Mouse (Mus musculus) effector memory CD4-positive, alpha-beta T cell, adult 7 months (primary cell): ENCODE data around the gene Gm27029. TPM values are rescaled to one million over a fixed set of nuclear protein-coding genes. Genes with fewer than 3 reads are reported as not detected.

ENCODE experiments used
- polyA plus RNA-seq: library from polyadenylated mRNA; unstranded; fragments of 100-300 nt; shearing (Covaris generic); gene quantifications from one replicate; pipeline ENCODE4 v1.2.1, GENCODE M21; 2017

Gm27029 gene
- polyA plus RNA-seq: 3.5 TPM

GRCm38 (mm10) chr11:101424105-101424851 is at the start of gene Gm27029:
Gm27029 (minus strand) TSS chr11:101424796.

DNA sequence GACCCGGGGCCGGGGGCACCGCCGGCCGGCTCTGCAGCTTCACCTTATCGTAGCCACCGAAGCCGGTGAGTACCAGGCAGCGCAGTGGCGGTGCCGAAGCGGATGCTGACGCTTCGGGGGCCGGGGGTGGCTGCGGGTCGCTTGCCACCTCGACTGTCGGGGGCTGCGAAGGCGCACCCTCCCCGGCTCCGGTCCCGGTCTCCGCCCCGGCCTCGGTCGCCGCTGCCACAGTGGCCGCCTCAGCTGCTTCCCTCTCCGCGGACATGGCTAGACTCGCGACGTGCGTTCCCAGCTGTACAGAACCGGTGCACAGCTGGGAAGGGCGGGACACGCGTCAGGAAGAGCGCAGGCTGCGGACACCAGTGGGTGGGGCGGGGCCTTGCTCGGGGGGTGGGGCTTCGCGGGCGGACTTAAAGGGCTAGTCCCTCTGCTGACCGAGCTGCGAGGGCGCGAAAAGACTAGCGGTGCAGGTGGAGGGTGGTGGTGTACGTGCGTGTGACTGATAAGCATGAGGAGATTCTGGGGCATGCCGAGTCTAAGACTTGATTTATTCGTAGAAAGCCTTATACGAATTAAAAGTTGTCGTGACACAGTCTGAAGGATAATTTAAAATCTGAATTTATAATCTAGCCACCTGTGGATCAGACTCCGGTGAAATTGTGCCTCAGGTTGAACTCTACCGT is 41.4 kb upstream of the Gm27029 start, which contains the start of gene Vat1:
Gene Vat1, minus strand, starts transcription at position 362 of the 683 bp plus-strand sequence.

DNA sequence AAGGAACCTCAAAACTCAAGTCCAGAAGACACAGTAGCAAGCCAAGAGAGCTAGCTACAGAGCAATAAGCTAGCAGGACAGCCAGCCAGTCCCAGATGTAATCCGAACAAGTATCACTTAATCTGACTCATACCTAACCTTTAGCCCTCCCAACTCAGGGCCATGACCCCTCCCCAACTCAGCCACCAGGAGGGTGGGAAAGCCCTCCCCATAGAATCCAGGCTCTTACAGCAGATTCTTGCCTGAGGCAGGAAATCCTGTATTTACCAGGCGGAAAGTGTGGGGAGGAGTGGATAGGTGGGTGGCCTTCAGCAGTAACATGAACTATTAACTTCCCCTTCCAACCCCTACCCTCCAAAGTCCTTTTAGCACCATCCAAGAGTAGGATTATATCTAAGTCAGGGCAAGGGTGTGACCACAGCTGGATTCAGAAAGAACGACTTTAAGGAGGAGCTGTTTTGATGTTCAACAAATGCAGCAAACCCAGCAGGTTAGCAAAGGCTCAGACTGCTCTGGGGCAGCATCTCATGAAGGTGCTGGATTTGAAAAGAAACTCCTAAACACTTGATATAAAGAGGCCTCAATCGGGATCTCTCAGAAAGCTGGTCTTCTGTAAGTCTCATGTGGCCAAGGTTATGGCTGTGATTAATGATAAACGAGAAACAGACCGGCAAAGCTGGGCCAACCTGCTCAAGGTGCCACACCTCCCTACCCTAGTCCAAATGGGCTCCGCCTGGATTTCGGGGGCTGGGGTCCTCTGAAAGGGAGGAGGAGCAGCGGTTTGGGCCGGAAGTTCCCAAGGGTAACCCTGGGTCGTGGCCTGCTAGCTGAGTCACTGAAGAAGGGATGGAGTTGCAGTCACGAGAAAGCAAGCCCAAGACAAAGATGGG is 39.9 kb upstream of the Gm27029 start, which contains the start of gene Rnd2:
Gene Rnd2, plus strand, starts transcription at position 789 of the 890 bp plus-strand sequence.

DNA sequence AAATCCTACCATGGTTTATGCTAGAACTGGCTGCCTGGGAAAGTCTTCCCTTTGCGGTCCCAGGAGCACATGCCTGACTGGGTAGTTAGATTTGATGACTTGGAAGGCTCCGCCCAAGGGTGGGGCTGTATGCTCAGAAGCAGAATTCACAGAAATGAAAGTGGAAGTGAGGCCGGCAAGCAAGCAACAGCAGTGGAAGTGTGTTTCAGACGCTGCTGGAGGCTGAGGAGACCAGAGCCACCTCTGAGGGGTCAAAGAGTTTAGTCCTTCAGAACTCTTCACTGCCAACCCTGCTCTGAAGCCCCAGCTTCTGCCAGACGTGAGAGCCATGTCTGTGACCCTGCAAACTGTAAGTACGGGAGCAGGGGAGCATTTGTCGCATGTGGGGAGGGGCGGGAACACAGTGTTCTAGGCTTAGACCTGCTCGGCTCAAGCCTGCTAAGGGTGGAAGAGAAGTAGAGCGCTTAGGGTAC is 23.7 kb upstream of the Gm27029 start, which contains the start of gene Ifi35:
Gene Ifi35, plus strand, starts transcription at position 134 of the 473 bp plus-strand sequence.

GRCm38 (mm10) chr11:101442127-101442693 is 17.6 kb upstream of the Gm27029 start, which contains the start of gene Rpl27:
Rpl27 (plus strand) TSS chr11:101442298.

GRCm38 (mm10) chr11:101424925-101425813 is 573 bp upstream of the Gm27029 start, which contains the start of the genes Rundc1 and Ptges3l:
Rundc1 (plus strand) TSS chr11:101425085.
Ptges3l (minus strand) TSS chr11:101425333.

GRCm38 (mm10) chr11:101417101-101417855 is 7.3 kb downstream of the Gm27029 start, which contains the start of gene Aarsd1:
Aarsd1 (minus strand) TSS chr11:101417615.

DNA sequence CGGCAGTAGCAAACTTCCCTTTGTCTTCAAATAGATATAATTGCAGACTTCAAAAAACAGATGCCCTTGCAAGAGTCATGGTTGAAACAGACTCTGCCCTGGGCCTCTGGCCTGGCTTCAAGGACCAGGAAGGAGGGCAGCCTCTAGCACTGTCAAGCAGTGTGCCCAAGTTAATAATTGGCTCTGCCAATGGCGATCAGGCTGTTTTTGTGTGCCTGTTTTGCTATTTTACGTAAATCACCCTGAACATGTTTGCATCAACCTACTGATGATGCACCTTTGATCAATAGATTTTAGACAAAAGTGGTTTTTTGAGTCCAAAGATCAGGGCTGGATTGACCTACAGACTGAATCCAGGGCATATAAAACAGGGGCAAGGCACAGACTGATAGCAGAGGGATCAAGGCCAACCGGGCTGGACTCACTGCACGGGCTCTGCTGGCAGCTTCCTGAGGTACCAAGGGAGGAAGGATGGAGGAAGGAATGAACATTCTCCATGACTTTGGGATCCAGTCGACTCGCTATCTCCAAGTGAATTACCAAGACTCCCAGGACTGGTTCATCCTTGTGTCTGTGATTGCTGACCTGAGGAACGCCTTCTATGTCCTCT is 57.2 kb downstream of the Gm27029 start, which contains the start of gene G6pc:
Gene G6pc, plus strand, starts transcription at position 236 of the 610 bp plus-strand sequence.

Other genes with a start within 250 kb of the Gm27029 start
- gene Ccr10, start 249.4 kb downstream of the Gm27029 start, polyA plus RNA-seq: not detected
- gene Ezh1, start 198.3 kb downstream of the Gm27029 start, polyA plus RNA-seq: 87.5 TPM
- 2.8 TPM for gene Ramp2, start 178.8 kb downstream of the Gm27029 start, polyA plus RNA-seq
- gene Vps25, start 171.1 kb downstream of the Gm27029 start, polyA plus RNA-seq: 87.7 TPM
- 0.30 TPM for gene Wnk4, start 164.2 kb downstream of the Gm27029 start, polyA plus RNA-seq
- not detected for gene Cntd1, start 145.8 kb downstream of the Gm27029 start, polyA plus RNA-seq
- 48.4 TPM for gene Coa3, start 145.7 kb downstream of the Gm27029 start, polyA plus RNA-seq
- 206 TPM for gene Becn1, start 122.5 kb downstream of the Gm27029 start, polyA plus RNA-seq
- gene Psme3, start 108.6 kb downstream of the Gm27029 start, polyA plus RNA-seq: 167 TPM
- 3.3 TPM for gene Aoc2, start 99.7 kb downstream of the Gm27029 start, polyA plus RNA-seq
- gene Aoc3, start 94.2 kb downstream of the Gm27029 start, polyA plus RNA-seq: not detected
- gene G6pc, start 57.2 kb downstream of the Gm27029 start, polyA plus RNA-seq: not detected
- 26.2 TPM for gene Aarsd1, start 7.2 kb downstream of the Gm27029 start, polyA plus RNA-seq
- 33.8 TPM for gene Rundc1, start 289 bp upstream of the Gm27029 start, polyA plus RNA-seq
- 4.8 TPM for gene Ptges3l, start 537 bp upstream of the Gm27029 start, polyA plus RNA-seq
- 323 TPM for gene Rpl27, start 17.5 kb upstream of the Gm27029 start, polyA plus RNA-seq
- gene Ifi35, start 23.6 kb upstream of the Gm27029 start, polyA plus RNA-seq: 127 TPM
- gene Rnd2, start 40.2 kb upstream of the Gm27029 start, polyA plus RNA-seq: 0.27 TPM
- gene Vat1, start 41.4 kb upstream of the Gm27029 start, polyA plus RNA-seq: 0.62 TPM
- 2.2 TPM for gene Brca1, start 127.2 kb upstream of the Gm27029 start, polyA plus RNA-seq
- gene Nbr1, start 127.4 kb upstream of the Gm27029 start, polyA plus RNA-seq: 136 TPM
- gene Tmem106a, start 157.4 kb upstream of the Gm27029 start, polyA plus RNA-seq: 15.4 TPM
- not detected for gene Gm11634, start 174.5 kb upstream of the Gm27029 start, polyA plus RNA-seq
- gene Rdm1, start 202.4 kb upstream of the Gm27029 start, polyA plus RNA-seq: 45.2 TPM
- gene Arl4d, start 240.7 kb upstream of the Gm27029 start, polyA plus RNA-seq: 12.0 TPM